Mouse (Mus musculus) frontal cortex, postnatal 14 days (tissue): ENCODE results near the gene Map4k4.
A peak's percentile ranks its signal among the peaks of the same experiment; 100 is the strongest.

Experiments used
- DNase-seq, 2 experiments: peaks; one replicate each; pipeline ENCODE4 v3.0.0; 2022; ENCODE audit warnings: low spot score in 2 of 2

Map4k4 gene

DNA sequence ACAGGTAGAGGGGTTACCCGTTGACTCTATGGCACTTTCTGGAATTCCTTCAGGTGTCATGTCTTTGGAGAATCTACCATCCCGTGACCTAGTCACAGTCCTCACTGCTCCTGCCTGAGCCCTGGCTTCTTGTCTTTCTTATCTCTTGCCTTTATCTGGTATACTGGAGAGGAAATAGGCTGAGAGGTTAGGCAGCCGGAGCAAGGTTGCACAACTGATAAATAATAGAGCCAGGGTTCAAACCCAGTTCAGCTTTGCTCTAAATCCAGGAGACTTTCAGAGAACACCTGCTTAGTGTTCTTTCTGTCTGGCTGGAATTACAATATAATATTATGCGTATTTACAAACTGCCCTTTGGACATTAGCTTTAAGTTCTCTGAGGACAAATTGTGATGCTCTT, 2.0 kb upstream of the Map4k4 start:
- DNase-seq: no peak

- peak in 1 of 2 experiments; percentile 45 for DNase-seq
Observed at GRCm38 (mm10) chr1:39901063-39901811, 524 bp downstream of the Map4k4 start.

- DNase-seq: peak in 1 of 2 experiments; percentile 31
Observed at GRCm38 (mm10) chr1:39901851-39902703, 1.4 kb downstream of the Map4k4 start.

- DNase-seq: peak in 1 of 2 experiments; percentile 29
Observed at GRCm38 (mm10) chr1:39902704-39903151, 2.0 kb downstream of the Map4k4 start.

DNA sequence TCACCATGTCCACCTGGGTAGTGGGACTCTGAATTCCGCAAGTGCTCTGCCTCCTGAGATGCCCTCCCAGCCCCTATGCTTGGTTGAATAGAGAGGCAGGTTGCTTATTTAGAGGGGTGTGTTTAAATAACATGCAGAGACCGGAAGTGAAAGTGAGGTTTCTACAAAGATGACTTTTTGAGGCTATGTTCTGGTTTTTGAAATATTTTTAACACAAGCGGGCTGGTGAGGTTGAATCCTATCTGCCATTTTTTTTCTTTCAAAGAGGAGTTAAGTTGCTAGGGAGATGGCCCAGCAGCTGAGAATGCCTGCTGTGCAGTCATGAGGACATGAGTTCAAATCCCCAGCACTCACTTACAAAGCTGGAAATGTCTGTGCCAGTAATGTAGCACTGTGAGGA, 4.0 kb downstream of the Map4k4 start:
- no peak for DNase-seq

- DNase-seq: no peak
Observed at GRCm38 (mm10) chr1:39906921-39907320, 6.2 kb downstream of the Map4k4 start.

DNA sequence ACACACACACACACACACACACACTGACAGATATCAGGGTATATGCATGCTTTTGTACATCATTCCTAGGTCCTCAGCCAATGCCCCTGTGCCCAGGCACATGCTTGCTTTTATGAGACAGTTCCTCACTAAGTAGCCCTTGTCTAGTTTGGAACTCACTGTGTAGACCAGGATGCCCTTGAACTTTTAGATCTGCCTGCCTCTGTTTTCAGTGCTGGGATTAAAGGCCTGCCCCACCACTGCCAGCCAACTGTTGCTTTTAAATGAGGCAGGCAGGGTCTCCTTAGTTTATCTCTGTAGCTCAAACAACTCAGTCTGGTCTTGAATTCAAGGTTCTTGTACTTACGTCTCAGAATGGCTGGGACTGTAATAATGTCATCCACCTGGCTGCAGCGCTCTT, 8.3 kb downstream of the Map4k4 start:
- no peak for DNase-seq

- no peak for DNase-seq
Observed at GRCm38 (mm10) chr1:39911446-39911845, 10.7 kb downstream of the Map4k4 start.

GRCm38 (mm10) chr1:39913256-39913655, 12.5 kb downstream of the Map4k4 start:
- DNase-seq: no peak

DNA sequence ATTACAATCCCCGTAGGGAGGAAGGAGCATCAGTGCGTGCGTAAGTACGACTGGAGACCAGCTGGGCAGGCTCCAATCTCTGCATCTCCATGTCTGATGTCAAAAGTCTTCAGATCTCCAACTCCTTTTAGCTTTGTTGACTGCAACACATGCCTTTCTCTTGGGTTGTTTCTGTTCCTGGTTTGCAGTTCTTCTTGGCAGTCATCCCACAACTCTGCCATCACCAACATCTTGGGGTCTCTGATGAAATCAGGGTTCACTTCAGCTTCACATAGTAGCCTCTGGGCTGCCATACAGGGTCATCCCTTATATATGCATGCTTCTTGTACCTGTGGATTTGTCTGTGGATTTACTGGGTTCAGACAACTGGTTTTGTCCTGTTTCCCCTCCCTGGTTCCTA, 15.4 kb downstream of the Map4k4 start:
- DNase-seq: no peak

DNA sequence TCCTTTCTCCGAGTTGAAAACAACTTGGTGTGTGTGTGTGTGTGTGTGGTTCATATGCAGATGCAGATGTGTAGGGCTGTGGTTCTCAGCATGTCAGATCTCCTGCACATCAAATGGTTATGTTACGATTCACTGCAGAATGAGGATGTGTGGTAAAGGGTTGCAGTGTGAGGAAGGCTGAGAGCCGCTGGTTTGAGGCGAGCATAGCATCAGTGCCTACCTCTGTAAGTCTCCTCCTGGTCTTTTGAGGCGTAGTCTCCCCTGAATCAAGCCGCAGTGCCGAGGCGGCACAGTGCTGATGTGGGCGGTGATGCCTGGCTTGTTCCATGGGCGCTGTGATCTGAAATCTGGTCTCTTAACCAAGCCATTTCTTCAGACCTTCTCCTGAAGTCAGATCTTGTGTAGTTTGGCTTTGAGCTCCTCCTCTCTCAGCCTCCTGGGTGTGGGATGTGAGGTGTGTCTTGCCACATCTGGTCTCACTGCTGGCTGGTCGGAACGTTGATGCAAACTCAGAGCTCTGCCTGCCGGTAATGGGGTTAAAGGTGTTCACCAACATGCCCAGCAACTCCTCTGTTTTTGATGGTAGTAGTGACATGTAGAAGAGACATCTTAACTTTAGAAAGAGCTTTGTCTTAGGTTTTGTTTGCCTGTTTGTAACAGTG, 17.3 kb downstream of the Map4k4 start:
- no peak for DNase-seq

- DNase-seq: no peak
Observed at GRCm38 (mm10) chr1:39918517-39919115, 17.9 kb downstream of the Map4k4 start.

GRCm38 (mm10) chr1:39920616-39921015, 19.9 kb downstream of the Map4k4 start:
- DNase-seq: no peak

DNA sequence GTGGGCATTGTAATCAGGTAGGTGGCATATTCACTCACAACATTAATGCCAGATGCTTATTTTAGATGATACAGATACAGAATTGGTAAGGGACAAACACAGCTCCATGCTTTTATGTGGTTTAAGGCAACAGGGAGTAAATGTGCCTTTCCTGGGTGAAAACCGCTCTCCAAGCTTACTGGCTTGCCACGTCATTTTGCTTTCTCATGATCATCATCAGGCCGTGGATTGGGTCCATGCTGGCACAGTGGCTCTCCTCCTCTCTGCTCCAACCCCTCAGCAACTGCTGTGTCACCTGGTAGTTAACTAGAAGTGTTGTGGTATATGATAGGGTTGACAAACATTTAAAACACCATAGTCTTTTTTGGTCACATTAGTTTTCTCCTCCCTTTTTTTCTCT, 21.3 kb downstream of the Map4k4 start:
- no peak for DNase-seq

GRCm38 (mm10) chr1:39922714-39923113, 22.0 kb downstream of the Map4k4 start:
- no peak for DNase-seq

GRCm38 (mm10) chr1:39923395-39924337, 23.0 kb downstream of the Map4k4 start:
- DNase-seq: no peak

DNA sequence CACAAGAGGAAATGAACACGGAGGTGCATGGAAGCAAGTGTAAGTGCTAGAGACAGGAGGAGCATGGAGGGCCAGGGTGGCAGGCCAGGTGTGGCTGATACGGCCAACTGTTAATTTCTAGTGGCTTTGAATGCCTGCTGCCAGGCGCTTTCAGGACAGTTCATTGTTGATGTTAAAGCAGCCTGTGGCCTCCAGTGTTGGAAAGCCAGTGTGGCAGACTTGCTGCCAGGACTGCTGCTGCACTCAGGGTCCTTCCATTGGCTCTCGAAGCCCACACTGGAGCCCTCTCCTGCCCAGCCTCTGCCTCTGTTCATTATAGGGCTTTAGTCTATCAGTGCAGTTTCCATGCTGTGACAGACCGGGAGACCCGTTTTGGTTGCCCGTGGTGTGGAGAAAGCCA, 30.3 kb downstream of the Map4k4 start:
- DNase-seq: no peak

DNA sequence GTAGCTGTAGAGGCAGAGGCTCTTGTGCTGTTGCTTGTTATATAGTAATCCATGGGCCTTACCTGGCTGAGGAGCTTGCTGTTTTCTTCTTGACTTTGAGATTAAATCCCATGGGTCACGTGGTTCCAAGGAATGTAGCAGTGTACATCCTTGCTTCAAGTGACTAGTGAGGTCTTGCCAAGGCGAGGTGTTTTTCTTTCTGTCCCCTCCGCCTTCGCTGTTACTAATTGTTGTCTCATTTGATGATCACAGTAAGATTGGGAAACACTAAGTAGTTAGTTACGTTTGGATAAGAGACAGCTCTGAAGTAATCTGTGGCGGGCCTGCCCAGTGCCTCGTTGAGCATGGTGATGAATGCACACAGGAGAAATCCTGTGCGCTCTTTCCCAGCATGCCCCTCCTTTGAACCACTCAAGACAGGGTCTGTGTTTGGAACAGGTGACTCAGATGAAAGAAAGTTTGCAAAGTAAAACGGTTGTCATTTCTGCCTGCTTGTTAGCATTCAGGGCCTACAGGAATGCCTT, 31.6 kb downstream of the Map4k4 start:
- no peak for DNase-seq

GRCm38 (mm10) chr1:39932922-39933321, 32.2 kb downstream of the Map4k4 start:
- no peak for DNase-seq

- DNase-seq: no peak
Observed at GRCm38 (mm10) chr1:39934954-39935353, 34.2 kb downstream of the Map4k4 start.

GRCm38 (mm10) chr1:39935616-39936015, 34.9 kb downstream of the Map4k4 start:
- no peak for DNase-seq
